Mouse (Mus musculus) layer of hippocampus, adult 18-20 months (tissue): ENCODE measurements around the gene Tmem35b. TPM values are rescaled to one million over a fixed set of nuclear protein-coding genes. Genes with fewer than 3 reads are reported as not detected.
A peak's percentile ranks its signal among the peaks of the same experiment; 100 is the strongest.
"Not testable (repeated sequence)": the region's sequence is repeated elsewhere in the genome, so short reads cannot be mapped to it uniquely, and the experiment has no call there.

Experiments used
- DNase-seq, 2 experiments: peaks; one replicate each; pipeline ENCODE4 v3.0.0; 2022; ENCODE audit warnings: low spot score in 2 of 2
- long read RNA-seq: library from polyadenylated mRNA; stranded (forward); transcript quantifications from one replicate; pipeline ENCODE4 v2.0.0, GENCODE M21; 2021
- total RNA-seq, 2 experiments: library from RNA; stranded (reverse); gene quantifications; 2 replicates each; pipeline ENCODE4 v1.2.3; 2021

Tmem35b gene
- 1 to 10 TPM; 4.3 to 4.6 TPM for total RNA-seq
- long read RNA-seq, partial matches to known transcripts: 0 of 1 reads
- long read RNA-seq, other reads (novel, unspliced or antisense): 1 of 1 reads

- DNase-seq: no peak
Measured at GRCm38 (mm10) chr4:127123391-127123790, at the start of gene Tmem35b. Tmem35b (plus strand) TSS chr4:127123691.

GRCm38 (mm10) chr4:127074915-127075314, 48.6 kb upstream of the Tmem35b start:
- no peak for DNase-seq

GRCm38 (mm10) chr4:127076875-127077548, 46.5 kb upstream of the Tmem35b start, which contains the start of gene Zmym6:
Zmym6 (plus strand) TSS chr4:127077383.
- DNase-seq: peak; percentile 94 to 97

GRCm38 (mm10) chr4:127080806-127081205, 42.7 kb upstream of the Tmem35b start:
- DNase-seq: no peak

GRCm38 (mm10) chr4:127083131-127083530, 40.4 kb upstream of the Tmem35b start:
- no peak for DNase-seq

- DNase-seq: no peak
Measured at GRCm38 (mm10) chr4:127085761-127086160, 37.7 kb upstream of the Tmem35b start.

GRCm38 (mm10) chr4:127091188-127091587, 32.3 kb upstream of the Tmem35b start:
- DNase-seq: no peak

GRCm38 (mm10) chr4:127095090-127095489, 28.4 kb upstream of the Tmem35b start:
- no peak for DNase-seq

GRCm38 (mm10) chr4:127099552-127099951, 23.9 kb upstream of the Tmem35b start:
- not testable (repeated sequence) for DNase-seq

GRCm38 (mm10) chr4:127107566-127107965, 15.9 kb upstream of the Tmem35b start:
- DNase-seq: no peak

- DNase-seq: no peak
Measured at GRCm38 (mm10) chr4:127110570-127110969, 12.9 kb upstream of the Tmem35b start.

GRCm38 (mm10) chr4:127124331-127124730, 840 bp downstream of the Tmem35b start:
- DNase-seq: no peak

GRCm38 (mm10) chr4:127125834-127126463, 2.5 kb downstream of the Tmem35b start:
- DNase-seq: peak; percentile 34

GRCm38 (mm10) chr4:127134687-127135086, 11.2 kb downstream of the Tmem35b start:
- DNase-seq: no peak

- no peak for DNase-seq
Measured at GRCm38 (mm10) chr4:127137591-127137990, 14.1 kb downstream of the Tmem35b start.

- no peak for DNase-seq
Measured at GRCm38 (mm10) chr4:127138486-127138885, 15.0 kb downstream of the Tmem35b start.

- no peak for DNase-seq
Measured at GRCm38 (mm10) chr4:127150031-127150430, 26.5 kb downstream of the Tmem35b start.

- DNase-seq: peak in 1 of 2 experiments; percentile 39
Measured at GRCm38 (mm10) chr4:127153345-127153744, 29.9 kb downstream of the Tmem35b start.

- no peak for DNase-seq
Measured at GRCm38 (mm10) chr4:127155757-127156156, 32.3 kb downstream of the Tmem35b start.

- DNase-seq: no peak
Measured at GRCm38 (mm10) chr4:127157746-127158145, 34.3 kb downstream of the Tmem35b start.

- DNase-seq: no peak
Measured at GRCm38 (mm10) chr4:127163926-127164325, 40.4 kb downstream of the Tmem35b start.

GRCm38 (mm10) chr4:127167096-127167495, 43.6 kb downstream of the Tmem35b start:
- no peak for DNase-seq

- DNase-seq: no peak
Measured at GRCm38 (mm10) chr4:127167731-127168130, 44.2 kb downstream of the Tmem35b start.
